In genomic region chr8:46480533-46480900, GRCm38 (mm10) we compare ENCODE assay signal across 14 mouse cellular contexts. TPM values are rescaled to one million over a fixed set of nuclear protein-coding genes. Genes with fewer than 3 reads are reported as not detected.
A peak's percentile ranks its signal among the peaks of the same experiment; 100 is the strongest.
DNase-seq lines count a peak whose midpoint lies in the region; ATAC-seq and TF ChIP-seq lines count a peak whose summit lies in the region.
"Had no signal": no experiment of that assay in that cellular context is flagged by ENCODE, and none has a peak within 500 bp of the region (broad histone marks: within the 10 kb centered on the region; RNA-seq: fewer than 3 reads in every experiment).

No protein-coding gene starts in this region.

- H3K4me2 ChIP-seq in embryonic facial prominence, embryonic 13.5 days, result no peak overlapping the region
- no peak overlapping the region for H3K4me2 ChIP-seq in intestine, embryonic 14.5 days (ENCODE audit: low read length)
- H3K4me2 ChIP-seq in myocyte (ENCODE audit: low read depth), result peak overlapping the region; percentile 18
- H3K4me2 ChIP-seq: embryonic facial prominence, embryonic 12.5 days; forebrain, embryonic 13.5 days had no signal

- no peaks in the 10 kb centered on the region for H3K27me3 ChIP-seq in embryonic facial prominence, embryonic 13.5 days
- no peaks in the 10 kb centered on the region for H3K27me3 ChIP-seq in embryonic facial prominence, embryonic 10.5 days (replicated peaks; ENCODE audit: low read depth, poor library complexity, severe bottlenecking)
- no peaks in the 10 kb centered on the region for H3K27me3 ChIP-seq in intestine, embryonic 14.5 days (replicated peaks; ENCODE audit: control insufficient read depth, insufficient read depth, low read length)
- H3K27me3 ChIP-seq in myocyte (ENCODE audit: control insufficient read depth, insufficient read depth, insufficient read length), result no peaks in the 10 kb centered on the region
- H3K27me3 ChIP-seq: embryonic facial prominence, embryonic 12.5 days; forebrain, embryonic 13.5 days had no signal

- no peak for ATAC-seq in embryonic facial prominence, embryonic 13.5 days (ENCODE audit: insufficient number of reproducible peaks, insufficient read depth, low FRiP score, low TSS enrichment, low read depth)
- ATAC-seq in intestine, embryonic 14.5 days (replicated peaks; ENCODE audit: low FRiP score, low TSS enrichment, low read depth), result 0 out of 2 replicates have a peak, but pooled peaks have one; percentile 58
- ATAC-seq in inflammation-experienced regulatory T-cells, adult 6 months, result no peak
- ATAC-seq: forebrain, embryonic 13.5 days had no signal

- TF ChIP-seq POLR2A in myocyte (IDR thresholded peaks at IDR 0.05; ENCODE audit: insufficient read length, low read depth), result no peak

- 0 out of 2 replicates have a peak overlapping the region, but pooled peaks have one; percentile 16 for H3K27ac ChIP-seq in embryonic facial prominence, embryonic 13.5 days
- H3K27ac ChIP-seq in embryonic facial prominence, embryonic 10.5 days (replicated peaks), result no peak overlapping the region
- peak overlapping the region; percentile 38; the same call in 1 of the 2 replicates for H3K27ac ChIP-seq in intestine, embryonic 14.5 days (ENCODE audit: low read depth)
- H3K27ac ChIP-seq: embryonic facial prominence, embryonic 12.5 days; forebrain, embryonic 13.5 days had no signal

- no peak for DNase-seq in embryonic facial prominence, embryonic 10.5 days (ENCODE audit: low spot score)
- DNase-seq in kidney, adult 9 months, result peak; percentile 5
- DNase-seq in kidney, postnatal 36 days, result no peak
- DNase-seq in intestine, embryonic 14.5 days (ENCODE audit: low spot score), result no peak
- DNase-seq in right cerebral cortex, postnatal 14 days, result no peak
- DNase-seq: cerebellum, adult 18-20 months; layer of hippocampus, adult 9-11 months; lung, adult 2 months; right cerebral cortex, adult 18-20 months had no signal

- H3K9me3 ChIP-seq in embryonic facial prominence, embryonic 13.5 days, result no peaks in the 10 kb centered on the region
- H3K9me3 ChIP-seq in embryonic facial prominence, embryonic 10.5 days, result no peaks in the 10 kb centered on the region
- H3K9me3 ChIP-seq in intestine, embryonic 14.5 days (ENCODE audit: control insufficient read depth, low read length), result no peaks in the 10 kb centered on the region
- H3K9me3 ChIP-seq: embryonic facial prominence, embryonic 12.5 days; forebrain, embryonic 13.5 days had no signal

- H3K4me1 ChIP-seq in embryonic facial prominence, embryonic 13.5 days, result peaks cover 8% of the 10 kb centered on the region
- peaks cover 25% of the 10 kb centered on the region for H3K4me1 ChIP-seq in embryonic facial prominence, embryonic 10.5 days
- peaks cover 12% of the 10 kb centered on the region; the same call in 1 of the 2 replicates for H3K4me1 ChIP-seq in intestine, embryonic 14.5 days (replicated peaks; ENCODE audit: control insufficient read depth, insufficient read depth, low read length)

- H3K79me2 ChIP-seq in myocyte (ENCODE audit: control insufficient read depth, insufficient read depth), result no peaks in the 10 kb centered on the region

- H3K4me3 ChIP-seq in embryonic facial prominence, embryonic 13.5 days, result no peak overlapping the region
- H3K4me3 ChIP-seq in embryonic facial prominence, embryonic 10.5 days, result no peak overlapping the region
- H3K4me3 ChIP-seq in intestine, embryonic 14.5 days (ENCODE audit: low read depth, low read length), result no peak overlapping the region
- H3K4me3 ChIP-seq in myocyte, result no peak overlapping the region
- H3K4me3 ChIP-seq: embryonic facial prominence, embryonic 12.5 days; forebrain, embryonic 13.5 days had no signal

- H3K9ac ChIP-seq in embryonic facial prominence, embryonic 13.5 days, result 0 out of 2 replicates have a peak overlapping the region, but pooled peaks have one; percentile 40
- H3K9ac ChIP-seq in intestine, embryonic 14.5 days (ENCODE audit: low read length), result no peak overlapping the region
- H3K9ac ChIP-seq: embryonic facial prominence, embryonic 12.5 days; forebrain, embryonic 13.5 days had no signal

- no peak overlapping the region for H3ac ChIP-seq in myocyte (ENCODE audit: control insufficient read depth, insufficient read length)

- 69% methylated on average over 6 of the region's 6 CpGs for WGBS in embryonic facial prominence, embryonic 13.5 days
- 74% methylated on average over 6 of the region's 6 CpGs for WGBS in embryonic facial prominence, embryonic 10.5 days
- 23% methylated on average over 6 of the region's 6 CpGs for WGBS in intestine, embryonic 14.5 days

- H3K36me3 ChIP-seq in embryonic facial prominence, embryonic 13.5 days, result no peaks in the 10 kb centered on the region
- no peaks in the 10 kb centered on the region for H3K36me3 ChIP-seq in embryonic facial prominence, embryonic 10.5 days (replicated peaks)
- no peaks in the 10 kb centered on the region for H3K36me3 ChIP-seq in intestine, embryonic 14.5 days (ENCODE audit: control insufficient read depth, insufficient read depth, low read length)
- no peaks in the 10 kb centered on the region for H3K36me3 ChIP-seq in myocyte (ENCODE audit: control insufficient read depth, insufficient read depth)
- H3K36me3 ChIP-seq: embryonic facial prominence, embryonic 12.5 days had no signal

TF ChIP-seq in myocyte, 11 proteins besides CTCF, POLR2A, EP300 and RAD21:
- TF ChIP-seq E2F4 (IDR thresholded peaks at IDR 0.05; ENCODE audit: insufficient read depth), result no peak

RNA-seq across cellular contexts. Expression of gene Acsl1, which starts 9.7 kb away (rescaled TPM):
- 12.2 and 12.3 TPM in 2 replicates for polyA plus RNA-seq in embryonic facial prominence, embryonic 13.5 days (2015; fragmentation: Nextera tagmentation; extraction: Ambion mirVana)
- polyA plus RNA-seq in embryonic facial prominence, embryonic 10.5 days (2016; fragmentation: Nextera tagmentation; extraction: Ambion mirVana), result 8.0 and 8.7 TPM in 2 replicates
- 24.8 and 25.2 TPM in 2 replicates for polyA plus RNA-seq in intestine, embryonic 14.5 days (2014; fragmentation: Nextera tagmentation; extraction: Ambion mirVana)
- polyA plus RNA-seq in myocyte (2012; fragmentation: generic; extraction: Trizol), result 12.7 TPM
- 10 to 100 TPM in 1 of 3 experiments, 1 to 10 TPM in 2; 6.6 to 12.1 (median 8.6) TPM for polyA plus RNA-seq in inflammation-experienced regulatory T-cells, adult 6 months (2017; shearing (Covaris generic))
